In genomic region chr4:32538488-32538887, GRCm38 (mm10) we compare ENCODE assay signal across 9 mouse cellular contexts.
DNase-seq lines count a peak whose midpoint lies in the region; ATAC-seq and TF ChIP-seq lines count a peak whose summit lies in the region.
"Had no signal": no experiment of that assay in that cellular context is flagged by ENCODE, and none has a peak within 500 bp of the region (broad histone marks: within the 10 kb centered on the region; RNA-seq: fewer than 3 reads in every experiment).

No protein-coding gene starts in this region.

- ATAC-seq in forebrain, embryonic 12.5 days (ENCODE audit: low FRiP score): peak; percentile 51; the same call in 1 of the 2 replicates
- ATAC-seq in intestine, embryonic 16.5 days: peak; percentile 95
- peak; percentile 83 for ATAC-seq in liver, postnatal 0 days

- no peak for DNase-seq in liver, postnatal 0 days
- no peak for DNase-seq in adrenal gland, adult 18-20 months (ENCODE audit: low spot score in 2 of 2)
- DNase-seq in thymus, postnatal 25 days: no peak
- DNase-seq in heart, postnatal 36 days: no peak

- H3K27ac ChIP-seq in ES-Bruce4 (ENCODE audit: insufficient read depth, low read length): no peak overlapping the region
- H3K27ac ChIP-seq in forebrain, embryonic 12.5 days: peak overlapping the region; percentile 36; the same call in 1 of the 2 replicates
- H3K27ac ChIP-seq in intestine, embryonic 16.5 days (ENCODE audit: low read length): peak overlapping the region; percentile 59; the same call in 1 of the 2 replicates
- H3K27ac ChIP-seq in liver, postnatal 0 days (ENCODE audit: low read depth): peak overlapping the region; percentile 66
- H3K27ac ChIP-seq: lung, embryonic 15.5 days had no signal

- no peaks in the 10 kb centered on the region for H3K4me1 ChIP-seq in ES-Bruce4 (ENCODE audit: control insufficient read depth, insufficient read depth, low read length)
- H3K4me1 ChIP-seq in forebrain, embryonic 12.5 days: peaks cover 29% of the 10 kb centered on the region
- H3K4me1 ChIP-seq in intestine, embryonic 16.5 days (ENCODE audit: control insufficient read depth, insufficient read depth, low read length): peaks cover 17% of the 10 kb centered on the region
- H3K4me1 ChIP-seq in liver, postnatal 0 days (ENCODE audit: insufficient read depth): peaks cover 4% of the 10 kb centered on the region; the same call in 1 of the 2 replicates

- 79% methylated on average over 4 of the region's 4 CpGs for WGBS in forebrain, embryonic 12.5 days
- 45% methylated on average over 4 of the region's 4 CpGs for WGBS in intestine, embryonic 16.5 days
- WGBS in liver, postnatal 0 days (ENCODE audit: insufficient replicate concordance): 61% methylated on average over 4 of the region's 4 CpGs

- H3K36me3 ChIP-seq in ES-Bruce4 (ENCODE audit: control insufficient read depth, insufficient read depth, low read length, poor library complexity, severe bottlenecking): no peaks in the 10 kb centered on the region
- no peaks in the 10 kb centered on the region for H3K36me3 ChIP-seq in forebrain, embryonic 12.5 days (replicated peaks)
- no peaks in the 10 kb centered on the region for H3K36me3 ChIP-seq in intestine, embryonic 16.5 days (ENCODE audit: control insufficient read depth, insufficient read depth, low read length)
- H3K36me3 ChIP-seq in liver, postnatal 0 days (replicated peaks; ENCODE audit: insufficient read depth, low read length): no peaks in the 10 kb centered on the region
- H3K36me3 ChIP-seq: G1E; lung, embryonic 15.5 days had no signal

- no peak for TF ChIP-seq POLR2A in ES-Bruce4 (IDR thresholded peaks at IDR 0.05; ENCODE audit: insufficient read depth, low read length)

- H3K4me2 ChIP-seq in forebrain, embryonic 12.5 days: no peak overlapping the region
- H3K4me2 ChIP-seq in intestine, embryonic 16.5 days (ENCODE audit: low read depth, low read length): no peak overlapping the region
- peak overlapping the region; percentile 35 for H3K4me2 ChIP-seq in liver, postnatal 0 days (ENCODE audit: low read depth, low read length)
- H3K4me2 ChIP-seq: lung, embryonic 15.5 days had no signal

- H3K27me3 ChIP-seq in ES-Bruce4 (ENCODE audit: control insufficient read depth, insufficient read depth, low read length, poor library complexity, severe bottlenecking): no peaks in the 10 kb centered on the region
- no peaks in the 10 kb centered on the region for H3K27me3 ChIP-seq in forebrain, embryonic 12.5 days
- H3K27me3 ChIP-seq in intestine, embryonic 16.5 days (replicated peaks; ENCODE audit: control insufficient read depth, insufficient read depth, low read length): no peaks in the 10 kb centered on the region
- H3K27me3 ChIP-seq in liver, postnatal 0 days (ENCODE audit: insufficient read depth, low read length): no peaks in the 10 kb centered on the region
- H3K27me3 ChIP-seq: lung, embryonic 15.5 days had no signal

- no peak for TF ChIP-seq EP300 in ES-Bruce4 (IDR thresholded peaks at IDR 0.05; ENCODE audit: insufficient read depth, low read depth, low read length)
- TF ChIP-seq EP300 in liver, postnatal 0 days (IDR thresholded peaks at IDR 0.05; ENCODE audit: low read depth): no peak

- TF ChIP-seq CTCF in ES-Bruce4 (IDR thresholded peaks at IDR 0.05; ENCODE audit: low read depth, low read length): no peak
- TF ChIP-seq CTCF in liver, postnatal 0 days (IDR thresholded peaks at IDR 0.05; ENCODE audit: low read depth): no peak

- 0 out of 2 replicates have a peak overlapping the region, but pooled peaks have one; percentile 11 for H3K9ac ChIP-seq in ES-Bruce4 (ENCODE audit: low read depth, poor library complexity, severe bottlenecking)
- no peak overlapping the region for H3K9ac ChIP-seq in forebrain, embryonic 12.5 days
- H3K9ac ChIP-seq in intestine, embryonic 16.5 days (ENCODE audit: low read depth, low read length): no peak overlapping the region
- no peak overlapping the region for H3K9ac ChIP-seq in liver, postnatal 0 days (replicated peaks)
- H3K9ac ChIP-seq: lung, embryonic 15.5 days had no signal

- no peak overlapping the region for H3K4me3 ChIP-seq in ES-Bruce4 (ENCODE audit: low read depth, low read length)
- H3K4me3 ChIP-seq in forebrain, embryonic 12.5 days (replicated peaks): no peak overlapping the region
- H3K4me3 ChIP-seq in intestine, embryonic 16.5 days (ENCODE audit: low read length): no peak overlapping the region
- H3K4me3 ChIP-seq in liver, postnatal 0 days (ENCODE audit: low read depth, low read length): no peak overlapping the region
- H3K4me3 ChIP-seq: lung, embryonic 15.5 days had no signal

- no peaks in the 10 kb centered on the region for H3K9me3 ChIP-seq in ES-Bruce4 (replicated peaks; ENCODE audit: control insufficient read depth, insufficient read depth, low read length, poor library complexity, severe bottlenecking)
- no peaks in the 10 kb centered on the region for H3K9me3 ChIP-seq in forebrain, embryonic 12.5 days
- H3K9me3 ChIP-seq in intestine, embryonic 16.5 days (ENCODE audit: control insufficient read depth, low read length): no peaks in the 10 kb centered on the region
- H3K9me3 ChIP-seq in liver, postnatal 0 days (ENCODE audit: low read length): no peaks in the 10 kb centered on the region
- H3K9me3 ChIP-seq: G1E; lung, embryonic 15.5 days had no signal

- intact Hi-C loops in heart, postnatal 36 days (cut with DNase I): loop anchor here (1.0 to 5.0 kb wide), 5 partner anchors 46 to 483 kb away; no protein-coding TSS in a partner anchor
